Mouse (Mus musculus) ES-E14 (cell line): ENCODE measurements around the gene Hdac7. TPM values are rescaled to one million over a fixed set of nuclear protein-coding genes. Genes with fewer than 3 reads are reported as not detected.

Experiments used
- DNase-seq: peaks from one replicate; pipeline ENCODE4 v3.0.0-alpha.2; 2013; ENCODE audit warnings: low read depth, low spot score
- H3K27ac ChIP-seq: 2 replicates; pipeline ENCODE4 v1.5.1; 2012; ENCODE audit warnings: low read depth, mild to moderate bottlenecking, low read length, moderate library complexity, mixed read lengths; ENCODE audit not compliant: poor library complexity, insufficient read depth, severe bottlenecking
- H3K36me3 ChIP-seq: 2 replicates; pipeline ENCODE4 v1.6.1; 2012; ENCODE audit warnings: mild to moderate bottlenecking, low read length, moderate library complexity, mixed read lengths; ENCODE audit not compliant: control insufficient read depth, poor library complexity, insufficient read depth, severe bottlenecking
- H3K4me1 ChIP-seq, 2 experiments: fragments of 150-350 bp in 1 of 2; sonication (generic) in 1 of 2; 2 replicates each; pipeline ENCODE4 v1.6.1; 2012; ENCODE audit warnings: low read length in 2 of 2, mild to moderate bottlenecking in 1 of 2, mixed read lengths in 1 of 2; ENCODE audit not compliant: control insufficient read depth in 2 of 2, insufficient read depth in 2 of 2, poor library complexity in 1 of 2
- H3K4me3 ChIP-seq, 2 experiments: fragments of 150-350 bp in 1 of 2; sonication (generic) in 1 of 2; 2 replicates each; pipeline ENCODE4 v1.5.1; 2012; ENCODE audit warnings: low read length in 2 of 2, low read depth in 1 of 2, mild to moderate bottlenecking in 1 of 2, mixed read lengths in 1 of 2; ENCODE audit not compliant: insufficient read depth in 1 of 2, poor library complexity in 1 of 2, severe bottlenecking in 1 of 2
- H3K9ac ChIP-seq: 2 replicates; pipeline ENCODE4 v1.6.1; 2012; ENCODE audit warnings: low read depth, mild to moderate bottlenecking, low read length, mixed read lengths; ENCODE audit not compliant: poor library complexity, insufficient read depth, severe bottlenecking
- H3K9me3 ChIP-seq: fragments of 150-350 bp; sonication (generic); 2 replicates; pipeline ENCODE4 v1.6.1; 2012; ENCODE audit warnings: low read depth, mild to moderate bottlenecking, low read length; ENCODE audit not compliant: control insufficient read depth, insufficient read depth
- CHD2 ChIP-seq: IDR thresholded peaks from 2 replicates; pipeline ENCODE4 v1.6.1; 2014; ENCODE audit warnings: mild to moderate bottlenecking, low read depth, low read length, inconsistent platforms
- HCFC1 ChIP-seq: IDR thresholded peaks from 2 replicates; pipeline ENCODE4 v1.6.1; 2012; ENCODE audit warnings: low read length, inconsistent platforms, borderline replicate concordance; ENCODE audit not compliant: insufficient read depth
- MAFK ChIP-seq: IDR thresholded peaks from 2 replicates; pipeline ENCODE4 v1.6.1; 2014; ENCODE audit warnings: mild to moderate bottlenecking, low read depth, low read length, inconsistent platforms; ENCODE audit not compliant: insufficient read depth
- ZC3H11A ChIP-seq: IDR thresholded peaks from 2 replicates; pipeline ENCODE4 v1.6.1; 2012; ENCODE audit warnings: low read depth, mild to moderate bottlenecking, inconsistent platforms, low read length, borderline replicate concordance
- ZNF384 ChIP-seq: IDR thresholded peaks from 2 replicates; pipeline ENCODE4 v1.6.1; 2012; ENCODE audit warnings: low read depth, low read length, inconsistent platforms
- in situ Hi-C, 2 experiments: fragments of 600-800 bp; cut with MboI; formaldehyde crosslinking; loops; one replicate each; pipeline ENCODE4 v1.15.1; 2025; ENCODE audit warnings: low sequenced_read_pairs in 2 of 2, inconsistent platforms in 1 of 2; ENCODE audit not compliant: unreplicated experiment in 2 of 2
- total RNA-seq: library from RNA; depleted of rRNA; stranded (reverse); fragments of 300-350 nt; gene quantifications from 2 replicates; pipeline ENCODE4 v1.2.3, GENCODE M21; 2012

Gene Hdac7
- total RNA-seq, 1 experiment: 7.4 TPM

DNA sequence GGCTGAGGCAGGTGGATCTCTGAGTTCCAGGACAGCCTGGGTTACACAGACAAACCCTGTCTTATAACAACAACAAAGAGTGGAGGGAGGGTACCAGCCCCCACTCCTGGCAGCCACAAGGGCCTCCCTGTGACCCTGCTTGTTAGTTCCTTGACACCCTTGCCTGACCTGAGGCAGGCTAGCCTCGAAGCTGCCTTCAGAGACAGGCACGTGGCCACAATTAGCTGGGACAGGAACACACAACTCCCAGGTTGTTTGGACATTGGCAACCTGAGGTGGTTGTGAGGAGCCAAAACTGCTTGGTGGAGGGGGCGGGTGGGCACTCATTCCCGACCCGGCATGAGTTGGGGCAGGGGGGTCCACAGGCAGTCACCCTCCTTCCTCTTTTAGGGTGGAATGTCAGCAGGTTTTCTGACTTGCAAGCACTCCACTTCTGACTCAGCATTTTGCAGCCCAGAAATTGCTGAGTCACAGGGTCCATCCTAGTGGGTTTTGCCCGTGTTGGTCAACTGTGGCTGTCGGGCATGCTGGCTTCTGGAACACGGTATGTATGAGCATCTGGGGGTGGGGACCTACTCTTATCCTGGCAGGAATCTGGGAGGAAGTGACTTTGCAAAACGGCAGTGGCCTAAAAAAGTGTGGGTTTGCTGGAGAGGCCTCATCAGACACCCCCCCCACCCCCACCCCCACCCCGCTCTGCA, 57.7 kb downstream of the Hdac7 start:
- DNase-seq: no peak
- Histone ChIP-seq H3K4me3 (no peak overlapping the region), H3K27ac (no peak overlapping the region), H3K9me3 (no peaks in the 10 kb centered on the region), H3K4me1 (peaks cover 6 to 27% of the 10 kb centered on the region in 2 experiments; a peak in 3 of 4 replicates), H3K36me3 (peaks cover 2% of the 10 kb centered on the region; the same call in 1 of the 2 replicates), H3K9ac (no peak overlapping the region)
- in situ Hi-C loops: no loop called here
- TF ChIP-seq MAFK (peak; percentile 97), HCFC1 (no peak)

- Histone ChIP-seq H3K4me3 (no peak overlapping the region), H3K4me1 (peaks cover 6 to 27% of the 10 kb centered on the region in 2 experiments; a peak in 3 of 4 replicates), H3K9me3 (no peaks in the 10 kb centered on the region), H3K9ac (no peak overlapping the region), H3K36me3 (0 out of 2 replicates have a peak, but pooled peaks cover 2% of the 10 kb centered on the region), H3K27ac (no peak overlapping the region)
- TF ChIP-seq ZNF384 (no peak), ZC3H11A (no peak), MAFK (no peak), CHD2 (no peak), HCFC1 (no peak)
- in situ Hi-C loops: no loop called here
- no peak for DNase-seq
These were observed 58.4 kb downstream of the Hdac7 start for GRCm38 (mm10) chr15:97785731-97786411.

DNA sequence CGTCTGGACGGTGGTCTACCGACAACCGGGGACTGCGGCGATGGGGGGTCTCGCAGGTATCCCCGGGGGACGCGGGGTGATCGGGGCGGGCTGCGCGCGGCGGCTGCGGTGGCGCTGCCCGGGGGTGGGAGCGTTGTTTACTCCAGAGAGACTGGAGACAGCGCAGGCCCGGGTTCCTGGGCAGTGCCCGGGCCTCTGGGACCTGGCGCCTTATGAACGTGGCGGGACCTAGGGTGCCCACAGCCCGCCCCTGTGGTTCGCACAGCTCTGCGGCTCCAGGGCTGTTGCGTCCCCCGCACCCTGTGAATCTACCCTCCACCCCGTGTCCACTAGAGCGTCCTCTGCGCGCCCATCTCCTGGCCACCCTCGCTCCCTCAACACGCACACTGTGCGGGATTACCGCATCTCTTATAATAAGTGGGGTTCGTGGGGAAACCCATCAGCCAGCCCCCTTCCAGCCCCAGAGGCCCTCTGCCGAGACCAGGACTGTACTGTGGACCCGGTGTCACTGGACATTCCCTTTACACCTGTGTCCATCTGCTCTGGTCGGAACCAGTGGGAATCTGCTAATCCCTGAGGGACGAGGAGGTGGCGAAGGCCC, 59.6 kb downstream of the Hdac7 start:
- Histone ChIP-seq H3K27ac (no peak overlapping the region; the same call in 1 of the 2 replicates), H3K4me1 (peaks cover 6 to 27% of the 10 kb centered on the region in 2 experiments; a peak in 3 of 4 replicates), H3K9me3 (no peaks in the 10 kb centered on the region), H3K36me3 (no peaks in the 10 kb centered on the region), H3K4me3 (peak overlapping the region; percentile 85 to 86), H3K9ac (peak overlapping the region; percentile 90)
- DNase-seq: no peak
- TF ChIP-seq CHD2 (no peak), MAFK (no peak), ZNF384 (no peak), HCFC1 (no peak), ZC3H11A (no peak)
- in situ Hi-C loops: no loop called here

GRCm38 (mm10) chr15:97784092-97784559, 60.2 kb downstream of the Hdac7 start:
- no peak overlapping the region; the same call in 1 of the 2 replicates for H3K27ac ChIP-seq

More at GRCm38 (mm10) chr15:97784092-97784559, 60.2 kb downstream of the Hdac7 start:
- Histone ChIP-seq H3K36me3 (no peaks in the 10 kb centered on the region), H3K9ac (peak overlapping the region; percentile 90), H3K9me3 (no peaks in the 10 kb centered on the region), H3K4me3 (peak overlapping the region; percentile 85 to 86), H3K4me1 (peaks cover 6 to 27% of the 10 kb centered on the region in 2 experiments; a peak in 3 of 4 replicates)
- TF ChIP-seq ZC3H11A: no peak
- 0 out of 2 replicates have a peak, but pooled peaks have one; percentile 11 for TF ChIP-seq MAFK
- TF ChIP-seq CHD2: no peak
- peak; percentile 54; the same call in 1 of the 2 replicates for TF ChIP-seq HCFC1
- no peak for TF ChIP-seq ZNF384
- peak; percentile 74 for DNase-seq
- in situ Hi-C loops: no loop called here
